Mouse (Mus musculus) left cerebral cortex, postnatal 10 days (tissue): ENCODE data around the gene Tbc1d8. TPM values are rescaled to one million over a fixed set of nuclear protein-coding genes. Genes with fewer than 3 reads are reported as not detected.

Source experiments
- DNase-seq, 2 experiments: peaks; one replicate each; pipeline ENCODE4 v3.0.0; 2021 to 2022; ENCODE audit warnings: low spot score in 2 of 2, mixed read lengths in 1 of 2; ENCODE audit errors: extremely low spot score in 1 of 2
- intact Hi-C: fragments of 180-260 bp; cut with DNase I; formaldehyde crosslinking; loops from one replicate; pipeline ENCODE4 v1.15.1; 2025
- total RNA-seq, 2 experiments: library from RNA; stranded (reverse); gene quantifications; 2 replicates each; pipeline ENCODE4 v1.2.3; 2021

Gene Tbc1d8
- total RNA-seq, 2 experiments from 2014 or later = 17.7 to 19.2 TPM

GRCm38 (mm10) chr1:39341807-39342206 lies 136.7 kb downstream of the Tbc1d8 start:
- intact Hi-C loops = loop anchor here (2.0 to 5.0 kb wide), 2 partner anchors 150 to 331 kb away; partner anchors contain the start of gene Npas2
- no peak for DNase-seq

- intact Hi-C loops = loop anchor here (2.0 to 5.0 kb wide), 2 partner anchors 148 to 330 kb away; partner anchors contain the start of gene Npas2
- peak in 1 of 2 experiments; percentile 23 for DNase-seq
Measured at GRCm38 (mm10) chr1:39340647-39341046, 137.9 kb downstream of the Tbc1d8 start.

GRCm38 (mm10) chr1:39340156-39340555 lies 138.4 kb downstream of the Tbc1d8 start:
- no peak for DNase-seq
- intact Hi-C loops = loop anchor here (2.0 to 5.0 kb wide), 2 partner anchors 148 to 329 kb away; partner anchors contain the start of gene Npas2

DNA sequence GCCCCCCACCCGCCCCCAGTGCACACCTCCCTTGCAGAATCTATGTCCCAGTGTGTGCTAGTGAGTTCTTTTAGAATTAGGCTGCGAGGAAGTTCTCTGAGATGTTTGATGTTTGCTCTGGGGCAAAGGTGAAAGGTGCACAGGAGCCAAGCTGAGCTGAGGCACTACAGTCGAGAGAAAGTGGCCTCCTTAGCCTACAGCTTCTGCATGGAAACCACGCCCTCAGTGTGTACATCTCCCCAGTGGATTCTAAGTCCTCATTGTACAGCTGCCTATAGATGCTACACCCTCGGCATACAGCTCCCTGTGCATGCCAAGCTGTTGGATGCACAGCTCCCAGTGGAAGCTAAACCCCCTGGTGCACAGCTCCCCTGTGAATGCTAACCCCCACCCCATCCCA lies 139.1 kb downstream of the Tbc1d8 start:
- DNase-seq = no peak
- intact Hi-C loops = loop anchor here (10.0 kb wide), 1 partner anchor 235 kb away; no protein-coding TSS in a partner anchor

GRCm38 (mm10) chr1:39338831-39339230 lies 139.7 kb downstream of the Tbc1d8 start:
- no peak for DNase-seq
- intact Hi-C loops = loop anchor here (10.0 kb wide), 1 partner anchor 234 kb away; no protein-coding TSS in a partner anchor

DNA sequence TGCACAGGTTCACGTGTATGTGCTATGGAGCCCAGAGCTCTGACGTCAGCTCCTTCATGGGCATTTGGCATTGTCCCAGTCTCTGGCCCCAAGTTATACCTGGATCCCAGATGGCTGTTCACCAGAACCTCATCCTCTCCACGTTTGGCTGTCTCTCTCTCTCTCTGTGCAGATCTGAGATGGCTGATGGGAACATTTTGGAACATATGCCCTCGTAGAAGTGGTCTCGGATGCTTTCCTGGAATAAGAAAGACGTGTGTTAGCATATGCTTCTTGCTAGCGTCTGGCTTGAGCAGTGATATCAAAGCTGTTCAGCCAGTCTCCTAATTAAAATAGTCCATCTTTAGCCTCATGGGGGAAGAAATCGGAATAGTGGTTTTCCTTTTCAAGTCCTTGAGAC lies 141.8 kb downstream of the Tbc1d8 start:
- intact Hi-C loops = loop anchor here (10.0 kb wide), 1 partner anchor 232 kb away; no protein-coding TSS in a partner anchor
- peak in 1 of 2 experiments; percentile 29 for DNase-seq

DNA sequence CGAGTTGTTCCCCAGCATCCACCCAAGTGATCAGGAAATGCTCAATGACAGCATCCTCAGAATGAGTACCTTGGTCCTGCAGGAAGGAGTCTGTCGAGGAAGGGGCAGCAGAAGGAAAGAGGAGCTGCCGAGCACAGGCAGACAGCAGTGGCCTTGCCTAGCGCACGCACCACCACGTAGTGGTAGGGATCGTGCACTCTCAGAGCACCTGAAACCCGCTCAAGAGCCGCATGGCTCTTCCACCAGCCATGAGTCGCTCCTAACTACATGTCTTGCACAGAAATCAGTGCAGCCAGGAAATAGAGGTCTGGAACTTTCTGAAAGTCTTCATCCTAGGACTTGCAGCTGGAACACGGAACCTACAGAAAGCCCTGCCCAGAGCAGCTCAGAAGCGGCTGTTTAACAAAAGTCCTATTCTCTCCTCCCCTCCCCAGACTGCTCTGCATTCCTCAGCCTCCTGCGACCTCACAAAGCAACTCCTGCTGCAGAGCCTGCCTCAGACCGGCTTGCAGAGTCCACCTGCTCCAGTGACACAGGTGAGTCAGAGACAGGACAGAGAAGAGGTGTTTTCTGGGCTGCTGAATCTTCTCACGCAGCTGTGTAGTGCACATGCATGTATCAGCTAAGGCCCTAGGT lies 142.9 kb downstream of the Tbc1d8 start:
- no peak for DNase-seq
- intact Hi-C loops = loop anchor here (10.0 kb wide), 1 partner anchor 231 kb away; no protein-coding TSS in a partner anchor

- intact Hi-C loops = loop anchor here (10.0 kb wide), 1 partner anchor 228 kb away; no protein-coding TSS in a partner anchor
- no peak for DNase-seq
Measured at GRCm38 (mm10) chr1:39332456-39332855, 146.1 kb downstream of the Tbc1d8 start.

DNA sequence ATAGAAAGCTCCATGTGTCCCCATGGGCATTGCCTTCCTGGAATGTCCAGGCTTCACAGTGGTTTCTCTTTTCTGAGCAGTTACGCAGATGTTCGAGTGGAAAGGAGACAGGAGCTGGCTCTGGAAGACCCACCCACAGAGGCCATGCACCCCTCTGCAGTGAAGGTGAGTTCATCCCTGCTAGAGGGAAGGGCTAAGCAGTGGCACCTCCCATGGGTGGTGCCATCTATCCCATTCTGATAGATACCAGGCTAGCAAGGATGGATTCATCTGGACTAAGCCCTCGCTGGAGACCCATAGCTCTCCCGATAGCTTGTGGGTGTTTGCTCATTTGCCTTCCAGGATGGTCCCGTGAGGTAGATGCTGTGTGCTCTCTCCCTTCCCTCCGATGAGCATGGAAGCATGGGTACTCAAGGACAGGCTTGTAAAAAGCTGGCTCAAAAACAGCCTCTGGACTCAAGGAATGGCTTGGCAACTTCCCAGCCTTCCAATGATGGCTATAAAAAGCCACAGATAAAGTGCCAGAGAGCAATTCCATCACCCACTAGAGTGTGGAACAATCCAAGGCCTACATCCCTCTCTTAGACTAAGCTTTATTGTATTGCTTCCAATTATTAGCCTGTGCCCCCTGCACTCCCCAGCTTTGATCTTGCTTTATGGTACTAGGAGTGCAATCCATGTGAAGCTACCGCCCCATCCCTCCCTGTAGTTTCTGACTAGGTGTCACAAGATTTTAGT lies 147.5 kb downstream of the Tbc1d8 start:
- no peak for DNase-seq
- intact Hi-C loops = loop anchor here (10.0 kb wide), 1 partner anchor 226 kb away; no protein-coding TSS in a partner anchor

GRCm38 (mm10) chr1:39327546-39327945 lies 151.0 kb downstream of the Tbc1d8 start:
- intact Hi-C loops = loop anchor here (10.0 kb wide), 1 partner anchor 73 kb away; no protein-coding TSS in a partner anchor
- no peak for DNase-seq

GRCm38 (mm10) chr1:39325228-39325627 lies 153.3 kb downstream of the Tbc1d8 start:
- intact Hi-C loops = loop anchor here (10.0 kb wide), 1 partner anchor 70 kb away; no protein-coding TSS in a partner anchor
- no peak for DNase-seq

DNA sequence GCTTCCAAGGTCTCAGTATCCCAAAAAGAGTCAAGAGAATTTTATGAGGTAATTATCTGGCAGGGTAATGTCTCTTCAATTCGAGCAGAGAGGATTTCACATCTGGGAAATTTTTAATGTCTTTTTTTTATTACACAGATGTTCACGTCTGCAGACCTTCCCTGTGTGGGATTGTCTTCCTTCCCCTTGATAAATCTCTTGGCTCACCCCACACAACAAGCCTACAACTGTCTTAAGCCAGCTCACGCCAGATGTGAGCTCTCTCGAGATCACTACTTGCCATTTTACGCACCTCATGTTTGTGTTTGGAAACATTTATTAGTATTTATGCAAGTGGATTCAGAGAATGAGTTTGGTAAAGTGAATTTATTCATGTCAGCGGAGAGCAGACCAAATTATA lies 156.6 kb downstream of the Tbc1d8 start:
- intact Hi-C loops = loop anchor here (10.0 kb wide), 1 partner anchor 67 kb away; no protein-coding TSS in a partner anchor
- no peak for DNase-seq

Other genes starting within 250 kb of the Tbc1d8 start
- gene Rpl31, start 110.9 kb downstream of the Tbc1d8 start, total RNA-seq = 100 to 1,000 TPM; 490 to 500 TPM
- 10 to 100 TPM; 24.4 to 26.4 TPM for gene Cnot11, start 56.2 kb upstream of the Tbc1d8 start, total RNA-seq
- gene Rnf149, start 98.7 kb upstream of the Tbc1d8 start, total RNA-seq = 10 to 100 TPM; 21.4 to 25.9 TPM
- gene Creg2, start 172.7 kb upstream of the Tbc1d8 start, total RNA-seq = 10 to 100 TPM; 57.4 to 62.0 TPM
- gene Rfx8, start 242.2 kb upstream of the Tbc1d8 start, total RNA-seq = not detected